Mouse (Mus musculus) adrenal gland, postnatal 14 days (tissue): ENCODE data around the gene Mif4gd. TPM values are rescaled to one million over a fixed set of nuclear protein-coding genes. Genes with fewer than 3 reads are reported as not detected.

Source experiments
- DNase-seq: peaks from one replicate; pipeline ENCODE4 v3.0.0; 2021; ENCODE audit warnings: mixed read lengths
- total RNA-seq: library from RNA; stranded (reverse); gene quantifications from 2 replicates; pipeline ENCODE4 v1.2.3, GENCODE M21; 2021

Gene Mif4gd
- total RNA-seq, 1 experiment from 2014 or later: 98.2 TPM

GRCm38 (mm10) chr11:115632862-115633261 is 20.1 kb upstream of the Mif4gd start:
- no peak for DNase-seq

- no peak for DNase-seq
Observed at GRCm38 (mm10) chr11:115632247-115632646, 19.5 kb upstream of the Mif4gd start.

GRCm38 (mm10) chr11:115631505-115631890 is 18.7 kb upstream of the Mif4gd start:
- DNase-seq: peak; percentile 67

GRCm38 (mm10) chr11:115630532-115631504 is 18.0 kb upstream of the Mif4gd start:
- no peak for DNase-seq

GRCm38 (mm10) chr11:115629734-115630531 is 17.2 kb upstream of the Mif4gd start:
- no peak for DNase-seq

GRCm38 (mm10) chr11:115628465-115629101 is 15.8 kb upstream of the Mif4gd start:
- DNase-seq: no peak

GRCm38 (mm10) chr11:115627705-115628464 is 15.1 kb upstream of the Mif4gd start, which contains the start of gene Slc25a19:
TSS of gene Slc25a19 (minus strand) at chr11:115628295.
- DNase-seq: peak; percentile 99

- DNase-seq: no peak
Observed at GRCm38 (mm10) chr11:115626824-115627616, 14.3 kb upstream of the Mif4gd start.

- DNase-seq: peak; percentile 82
Observed at GRCm38 (mm10) chr11:115625877-115626276, 13.1 kb upstream of the Mif4gd start.

- DNase-seq: peak; percentile 54
Observed at GRCm38 (mm10) chr11:115623487-115624070, 10.8 kb upstream of the Mif4gd start.

- DNase-seq: no peak
Observed at GRCm38 (mm10) chr11:115619949-115620348, 7.2 kb upstream of the Mif4gd start.

- DNase-seq: no peak
Observed at GRCm38 (mm10) chr11:115618732-115619516, 6.2 kb upstream of the Mif4gd start.

- no peak for DNase-seq
Observed at GRCm38 (mm10) chr11:115618001-115618400, 5.2 kb upstream of the Mif4gd start.

GRCm38 (mm10) chr11:115616893-115617292 is 4.1 kb upstream of the Mif4gd start:
- DNase-seq: peak; percentile 79

GRCm38 (mm10) chr11:115616371-115616770 is 3.6 kb upstream of the Mif4gd start:
- DNase-seq: no peak

GRCm38 (mm10) chr11:115615875-115616274 is 3.1 kb upstream of the Mif4gd start:
- peak; percentile 71 for DNase-seq

GRCm38 (mm10) chr11:115615108-115615825 is 2.5 kb upstream of the Mif4gd start:
- DNase-seq: peak; percentile 80

GRCm38 (mm10) chr11:115614346-115615107 is 1.8 kb upstream of the Mif4gd start:
- DNase-seq: no peak
